Mouse (Mus musculus): ENCODE results near the gene Itpripl1.
"Not testable (repeated sequence)": the region's sequence is repeated elsewhere in the genome, so short reads cannot be mapped to it uniquely, and the experiment has no call there.

Gene Itpripl1

DNA sequence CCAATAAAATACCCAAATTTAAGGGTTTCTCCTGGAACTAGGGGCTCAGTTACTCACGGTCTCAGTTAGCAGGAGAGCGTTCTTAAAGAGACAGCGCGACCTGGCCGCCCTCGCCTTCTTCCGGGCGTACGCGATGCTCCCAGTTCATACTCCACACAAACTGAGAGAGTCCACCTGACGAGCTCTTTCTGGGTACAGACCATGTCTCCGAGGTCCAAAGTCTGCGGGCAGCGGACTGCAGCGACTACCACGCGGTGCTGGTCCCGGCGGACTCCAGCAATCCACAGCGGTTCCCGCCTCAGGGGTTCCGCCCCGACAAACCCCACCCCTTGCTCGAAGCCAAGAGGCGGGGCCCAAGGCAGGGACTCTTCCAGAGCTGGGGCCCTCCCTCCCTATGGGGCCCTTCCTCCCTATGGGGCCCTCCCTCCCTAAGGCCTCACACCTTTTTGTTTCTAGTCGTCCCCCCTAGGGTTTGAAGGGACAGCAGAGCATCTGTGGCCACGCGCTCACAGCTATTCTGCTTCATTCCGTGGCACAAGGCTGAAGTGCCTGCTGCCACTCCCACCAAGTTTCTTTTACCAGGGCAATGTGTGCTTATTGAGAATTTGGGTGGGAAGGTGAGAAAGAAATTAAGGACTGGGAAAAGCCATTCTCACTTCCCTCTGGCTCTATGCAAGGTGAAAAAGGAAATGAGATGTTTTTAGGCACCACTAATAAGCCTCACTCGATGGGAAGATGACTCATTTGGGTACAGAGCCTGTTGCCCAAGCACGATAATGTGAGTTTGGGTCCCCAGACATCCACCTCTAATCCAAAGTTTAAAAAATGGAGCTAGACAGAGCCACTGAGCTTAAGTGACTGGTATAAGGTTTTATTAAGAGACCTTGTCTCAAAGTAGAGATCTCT is at the start of gene Itpripl1:
Gene Itpripl1, minus strand, starts transcription at position 285 of the 906 bp plus-strand sequence.
- peak; percentile 42 for DNase-seq (ENCODE audit: low read depth, low spot score)

DNA sequence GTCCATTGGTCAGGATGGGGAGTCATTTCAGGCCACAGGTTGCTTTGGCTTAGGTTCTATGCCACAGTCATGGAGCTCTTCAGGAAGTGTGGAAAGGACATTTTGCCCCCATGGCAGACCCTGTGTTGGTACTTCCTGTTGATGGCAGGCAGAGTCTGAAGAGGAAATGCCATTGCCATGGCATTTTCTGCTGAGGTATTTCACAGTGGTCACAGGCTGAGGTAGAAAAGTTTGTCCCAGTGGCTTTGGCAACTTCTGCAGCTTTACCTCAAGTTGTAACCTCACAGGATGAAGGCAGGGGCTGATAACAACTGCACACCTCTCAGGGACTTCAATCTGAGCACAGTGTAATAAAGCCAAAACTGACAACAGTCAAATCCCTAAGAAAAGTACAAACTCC is 46.3 kb upstream of the Itpripl1 start:
- DNase-seq (ENCODE audit: low read depth, low spot score): no peak

GRCm38 (mm10) chr2:127182598-127183381 is 39.5 kb upstream of the Itpripl1 start:
- peak; percentile 98 for DNase-seq (ENCODE audit: low read depth, low spot score)

DNA sequence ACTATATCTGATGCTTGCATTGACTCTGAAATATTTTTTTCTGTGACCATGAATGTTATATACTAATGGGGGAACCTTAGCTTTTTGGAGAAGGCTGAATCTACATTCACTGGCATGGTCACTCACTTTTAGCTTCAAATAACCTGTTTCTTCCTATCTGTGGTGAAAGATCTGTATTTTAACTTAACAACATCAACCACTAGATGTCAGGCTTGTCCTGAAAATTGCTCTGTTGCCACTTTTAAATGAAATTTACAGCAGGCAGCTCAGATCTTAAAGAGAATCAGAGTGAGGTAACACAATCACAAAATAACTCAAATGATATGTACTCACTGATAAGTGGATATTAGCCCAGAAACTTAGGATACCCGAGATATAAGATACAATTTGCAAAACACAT is 23.0 kb upstream of the Itpripl1 start:
- DNase-seq (ENCODE audit: low read depth, low spot score): peak; percentile 58

- DNase-seq (ENCODE audit: low read depth, low spot score): no peak
Measured at GRCm38 (mm10) chr2:127165675-127166074, 22.4 kb upstream of the Itpripl1 start.

DNA sequence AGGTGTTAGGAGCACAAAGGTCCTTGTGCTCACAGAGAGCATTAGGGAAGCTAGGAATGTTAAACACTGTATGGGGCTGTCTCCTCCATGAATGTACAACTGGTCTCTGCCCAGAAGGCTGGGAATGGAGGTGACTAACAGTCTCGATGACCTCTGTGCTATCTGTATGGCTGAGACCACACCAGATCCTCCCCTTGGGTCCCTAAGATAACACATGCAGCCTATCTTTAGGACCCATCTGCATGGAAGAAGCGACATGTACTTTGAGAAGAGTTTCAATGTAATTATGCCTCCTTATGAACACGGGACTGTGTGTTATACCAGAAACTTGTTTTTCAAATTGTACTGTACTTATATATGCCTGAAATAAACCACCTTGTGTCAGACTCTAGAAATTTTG is 2.5 kb upstream of the Itpripl1 start:
- DNase-seq (ENCODE audit: low read depth, low spot score): no peak

DNA sequence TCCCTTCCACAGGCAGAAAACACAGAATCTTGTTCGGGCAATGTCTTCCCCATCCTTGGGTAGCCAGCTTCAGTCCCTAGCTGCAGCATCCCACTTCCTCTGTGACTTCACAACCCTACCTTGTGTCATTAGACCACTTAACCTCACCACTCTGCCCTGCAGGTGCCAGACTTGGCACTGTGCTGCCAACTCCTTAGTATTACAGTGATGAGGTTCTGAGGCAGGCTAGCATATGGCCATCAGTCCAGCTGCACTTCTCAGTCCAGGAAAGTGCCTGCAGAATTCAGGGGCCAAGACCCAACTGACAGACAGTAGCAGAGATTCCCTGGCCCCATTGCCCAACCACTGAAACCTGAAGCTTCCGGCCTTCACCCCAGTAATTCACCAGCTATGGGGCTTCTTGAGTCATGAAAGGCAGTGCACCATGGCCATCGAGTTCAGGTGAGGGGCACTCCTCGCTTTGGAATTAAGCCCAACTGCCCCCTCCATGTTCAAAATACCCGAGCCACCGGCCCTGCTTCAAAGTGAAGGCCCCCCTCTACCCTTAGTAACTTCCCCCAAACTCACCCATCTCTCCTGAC is 575 bp downstream of the Itpripl1 start:
- DNase-seq (ENCODE audit: low read depth, low spot score): no peak

DNA sequence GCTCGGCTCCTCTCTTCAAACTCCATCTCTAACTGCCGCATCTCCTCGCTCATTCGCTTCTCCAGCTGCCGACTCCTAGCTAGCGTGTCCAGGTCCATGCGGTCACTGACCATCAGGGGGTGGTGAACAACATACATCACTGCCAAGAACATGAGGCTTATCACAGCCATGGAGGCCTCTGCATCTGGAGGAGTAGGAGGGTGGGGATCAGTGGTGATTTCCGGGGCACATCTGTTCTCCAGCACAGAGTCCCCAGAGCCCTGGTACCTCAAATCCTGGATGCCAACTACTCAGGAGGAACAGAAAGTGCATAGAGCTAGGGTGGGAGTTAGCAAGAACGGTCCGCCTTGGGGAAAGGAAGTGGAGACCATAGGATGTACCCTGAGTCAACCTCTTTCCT is 1.2 kb downstream of the Itpripl1 start:
- no peak for DNase-seq (ENCODE audit: low read depth, low spot score)

GRCm38 (mm10) chr2:127140011-127140410 is 3.2 kb downstream of the Itpripl1 start:
- peak; percentile 57 for DNase-seq (ENCODE audit: low read depth, low spot score)

GRCm38 (mm10) chr2:127139605-127140004 is 3.6 kb downstream of the Itpripl1 start:
- no peak for DNase-seq (ENCODE audit: low read depth, low spot score)

DNA sequence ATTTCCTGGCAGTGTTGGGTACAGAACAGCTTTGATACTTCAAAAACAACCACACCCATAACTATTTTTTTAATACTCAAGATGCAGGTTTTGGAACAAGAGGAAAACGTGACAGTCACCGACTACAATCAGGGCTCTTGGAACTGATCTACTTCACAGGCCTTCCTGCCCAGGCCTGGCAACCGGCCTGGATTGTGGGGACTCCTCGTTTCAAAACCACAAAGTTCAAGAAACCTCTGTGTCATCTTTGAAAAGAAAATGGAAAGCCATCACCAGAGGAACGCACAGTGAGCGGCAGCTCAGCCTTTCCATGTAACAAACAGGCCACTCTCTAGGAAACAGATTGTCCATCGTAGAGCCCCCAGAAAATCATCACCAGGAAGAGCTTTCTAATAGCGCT is 4.1 kb downstream of the Itpripl1 start:
- DNase-seq (ENCODE audit: low read depth, low spot score): no peak

DNA sequence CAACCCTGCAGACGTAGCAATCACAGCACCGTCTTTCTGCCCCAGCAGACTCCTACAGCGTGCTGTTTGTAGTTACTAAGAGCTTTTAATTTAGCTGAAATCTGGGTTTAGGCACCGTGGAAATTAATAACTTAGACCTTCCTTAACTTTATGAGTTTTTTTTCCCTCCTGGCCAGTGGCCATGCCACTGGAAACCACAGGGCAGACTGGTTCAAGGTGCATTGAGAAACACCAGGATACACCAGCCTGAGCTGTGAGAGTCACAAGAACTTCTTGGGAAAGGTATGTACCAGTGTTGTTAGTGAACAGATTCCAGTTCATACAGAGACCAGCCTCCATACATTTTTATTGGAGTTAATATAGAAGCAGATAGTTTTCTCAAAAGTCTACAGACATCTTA is 4.8 kb downstream of the Itpripl1 start:
- no peak for DNase-seq (ENCODE audit: low read depth, low spot score)

- DNase-seq (ENCODE audit: low read depth, low spot score): no peak
Measured at GRCm38 (mm10) chr2:127137838-127138420, 5.3 kb downstream of the Itpripl1 start.

DNA sequence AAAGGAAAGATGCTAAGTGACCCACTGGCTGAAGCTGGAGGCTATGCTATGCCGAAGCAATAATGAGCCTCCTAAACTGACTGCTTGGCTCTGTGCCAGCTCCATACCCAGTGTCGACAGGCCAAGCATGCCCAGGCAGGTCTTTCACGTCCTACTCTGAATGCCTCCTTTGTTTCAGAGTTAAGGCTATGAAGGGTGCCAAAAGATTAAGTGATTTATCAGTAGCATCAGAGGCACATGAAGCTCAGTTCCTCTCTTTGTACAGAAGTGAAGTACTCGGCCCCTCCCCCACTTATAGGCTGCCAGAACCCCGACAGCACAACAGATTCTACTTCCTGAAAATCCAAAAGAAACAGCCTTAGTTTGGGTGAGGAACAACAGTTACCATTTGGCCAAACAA is 6.3 kb downstream of the Itpripl1 start:
- DNase-seq (ENCODE audit: low read depth, low spot score): peak; percentile 36

DNA sequence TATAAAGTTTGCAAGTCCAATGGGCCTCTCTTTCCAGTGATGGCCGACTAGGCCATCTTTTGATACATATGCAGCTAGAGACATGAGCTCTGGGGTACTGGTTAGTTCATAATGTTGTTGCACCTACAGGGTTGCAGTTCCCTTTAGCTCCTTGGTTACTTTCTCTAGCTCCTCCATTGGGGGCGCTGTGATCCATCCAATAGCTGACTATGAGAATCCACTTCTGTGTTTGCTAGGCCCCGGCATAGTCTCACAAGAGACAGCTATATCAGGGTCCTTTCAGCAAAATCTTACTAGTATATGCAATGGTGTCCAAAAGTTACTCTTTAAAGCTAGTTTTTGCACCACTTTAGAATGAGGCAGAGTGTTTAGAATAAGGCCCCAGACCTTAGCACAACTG is 8.0 kb downstream of the Itpripl1 start:
- DNase-seq (ENCODE audit: low read depth, low spot score): not testable (repeated sequence)

- peak; percentile 88 for DNase-seq (ENCODE audit: low read depth, low spot score)
Measured at GRCm38 (mm10) chr2:127133621-127134461, 9.4 kb downstream of the Itpripl1 start, which contains the start of gene Ncaph. TSS of gene Ncaph (minus strand) at chr2:127133954.

GRCm38 (mm10) chr2:127131353-127131752 is 11.9 kb downstream of the Itpripl1 start:
- no peak for DNase-seq (ENCODE audit: low read depth, low spot score)

- no peak for DNase-seq (ENCODE audit: low read depth, low spot score)
Measured at GRCm38 (mm10) chr2:127128926-127129325, 14.3 kb downstream of the Itpripl1 start.

DNA sequence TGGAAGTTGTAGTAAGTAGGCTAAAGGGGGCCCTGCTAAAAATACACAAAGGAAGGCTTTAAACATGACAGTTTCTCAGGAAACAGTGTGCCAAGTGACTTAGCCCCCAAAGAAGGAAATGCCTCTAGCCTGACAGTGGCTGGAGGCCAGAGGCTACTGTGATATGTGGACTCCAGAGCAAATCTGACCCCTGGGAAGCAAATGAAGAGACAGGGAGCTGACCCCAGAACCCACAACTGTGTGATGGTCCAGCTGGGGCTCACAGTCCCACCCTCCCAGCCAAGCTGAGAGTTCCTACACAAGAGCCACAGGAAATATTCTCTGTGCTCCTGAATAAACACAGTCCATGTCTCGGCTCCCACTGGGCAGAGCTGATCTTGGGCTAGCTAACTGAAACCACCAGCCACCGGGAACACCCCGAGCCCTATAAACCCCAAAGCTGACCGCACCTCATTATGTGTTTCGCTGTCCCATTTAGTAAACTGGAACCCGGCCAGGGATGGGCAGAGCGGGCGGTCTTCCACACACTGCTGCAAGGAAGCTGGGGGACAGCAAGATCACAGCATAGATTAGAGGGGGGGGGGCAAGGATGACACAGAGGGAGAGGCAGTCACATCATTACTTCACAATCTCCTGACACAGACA is 21.5 kb downstream of the Itpripl1 start:
- no peak for DNase-seq (ENCODE audit: low read depth, low spot score)

DNA sequence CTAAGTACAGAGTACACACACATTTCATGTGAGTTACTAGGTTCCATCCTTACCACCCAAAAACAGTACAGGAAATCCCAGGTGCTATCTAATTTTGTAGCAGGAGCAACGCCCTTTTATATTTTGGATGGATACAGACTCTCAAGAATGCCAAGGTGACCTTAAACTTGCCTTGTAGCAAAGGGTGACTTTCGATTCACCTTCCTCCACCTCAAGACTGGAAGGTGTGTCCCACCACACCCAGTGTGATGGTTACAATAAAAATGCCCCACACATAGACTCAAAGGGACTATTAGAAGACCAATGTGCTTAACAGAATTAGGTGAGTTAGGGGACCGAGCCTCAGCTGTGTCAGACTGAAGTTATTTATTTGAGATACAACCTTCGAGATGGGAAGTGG is 34.3 kb downstream of the Itpripl1 start:
- no peak for DNase-seq (ENCODE audit: low read depth, low spot score)

Measured in brain, adult 2 months (tissue).